Mouse (Mus musculus): ENCODE data around the gene Tbxa2r.
A peak's percentile ranks its signal among the peaks of the same experiment; 100 is the strongest.

The Tbxa2r gene

GRCm38 (mm10) chr10:81300352-81300907, 28.1 kb upstream of the Tbxa2r start:
- DNase-seq = no peak

GRCm38 (mm10) chr10:81301321-81301720, 27.2 kb upstream of the Tbxa2r start:
- DNase-seq = no peak

GRCm38 (mm10) chr10:81302288-81302687, 26.2 kb upstream of the Tbxa2r start:
- DNase-seq = no peak

- DNase-seq = peak; percentile 52
Measured at GRCm38 (mm10) chr10:81302781-81303218, 25.7 kb upstream of the Tbxa2r start.

GRCm38 (mm10) chr10:81303258-81303657, 25.3 kb upstream of the Tbxa2r start:
- DNase-seq = no peak

GRCm38 (mm10) chr10:81303761-81304160, 24.8 kb upstream of the Tbxa2r start:
- DNase-seq = no peak

GRCm38 (mm10) chr10:81304597-81305238, 23.8 kb upstream of the Tbxa2r start:
- peak; percentile 68 for DNase-seq

- DNase-seq = no peak
Measured at GRCm38 (mm10) chr10:81305663-81306062, 22.9 kb upstream of the Tbxa2r start.

GRCm38 (mm10) chr10:81306173-81306668, 22.3 kb upstream of the Tbxa2r start:
- DNase-seq = no peak

GRCm38 (mm10) chr10:81306837-81307682, 21.5 kb upstream of the Tbxa2r start:
- DNase-seq = no peak

GRCm38 (mm10) chr10:81309571-81309970, 19.0 kb upstream of the Tbxa2r start:
- no peak for DNase-seq

GRCm38 (mm10) chr10:81313581-81313980, 14.9 kb upstream of the Tbxa2r start:
- DNase-seq = no peak

GRCm38 (mm10) chr10:81314201-81314600, 14.3 kb upstream of the Tbxa2r start:
- DNase-seq = no peak

GRCm38 (mm10) chr10:81315587-81315986, 12.9 kb upstream of the Tbxa2r start:
- DNase-seq = no peak

- DNase-seq = no peak
Measured at GRCm38 (mm10) chr10:81316338-81317060, 12.0 kb upstream of the Tbxa2r start.

- peak; percentile 79 for DNase-seq
Measured at GRCm38 (mm10) chr10:81317273-81317672, 11.3 kb upstream of the Tbxa2r start.

- DNase-seq = no peak
Measured at GRCm38 (mm10) chr10:81318589-81319329, 9.8 kb upstream of the Tbxa2r start.

GRCm38 (mm10) chr10:81319330-81319699, 9.2 kb upstream of the Tbxa2r start:
- DNase-seq = no peak

- peak; percentile 99 for DNase-seq
Measured at GRCm38 (mm10) chr10:81319741-81320549, 8.6 kb upstream of the Tbxa2r start.

GRCm38 (mm10) chr10:81320550-81321347, 7.8 kb upstream of the Tbxa2r start, which contains the start of gene Cactin:
TSS of gene Cactin (plus strand) at chr10:81321103.
- peak; percentile 100 for DNase-seq

Measured in liver (tissue).